Comparison of ENCODE assay signal across 17 mouse cellular contexts in the genomic region with DNA sequence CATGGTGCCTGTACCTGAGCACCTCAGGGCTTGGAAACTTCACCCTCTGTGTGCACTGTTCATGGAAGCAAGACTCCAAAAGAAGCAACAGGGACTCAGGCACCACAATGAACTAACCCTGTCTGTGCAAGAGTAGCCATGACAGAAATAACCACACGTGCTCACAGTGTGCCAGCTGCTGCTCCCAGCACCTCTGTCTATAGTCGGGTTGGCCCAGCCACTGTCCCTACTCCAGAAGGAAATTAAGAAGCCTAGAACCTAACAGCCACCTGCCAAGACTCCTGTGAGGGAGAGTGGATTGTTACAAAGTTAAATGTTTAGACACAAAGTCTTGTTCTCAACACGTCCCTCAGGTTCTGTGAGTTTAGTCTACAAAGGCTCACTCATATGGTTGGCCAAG.
"Had no signal": no experiment of that assay in that cellular context is flagged by ENCODE, and none has a peak within 500 bp of the region (broad histone marks: within the 10 kb centered on the region; RNA-seq: fewer than 3 reads in every experiment).

No protein-coding gene starts in this region.

- H3K27me3 ChIP-seq: heart, embryonic 12.5 days; hindbrain, embryonic 13.5 days; hindbrain, embryonic 15.5 days; limb, embryonic 13.5 days; limb, embryonic 15.5 days had no signal

- H3K9me3 ChIP-seq: heart, embryonic 10.5 days; heart, embryonic 12.5 days; hindbrain, embryonic 13.5 days; hindbrain, embryonic 15.5 days; limb, embryonic 13.5 days; limb, embryonic 15.5 days; liver, embryonic 12.5 days had no signal

- DNase-seq: gastrocnemius, postnatal 14 days; heart, adult 18-20 months; kidney, adult 18-20 months; kidney, adult 8-10 months; layer of hippocampus, adult 9-11 months; layer of hippocampus, postnatal 36 days; left cerebral cortex, postnatal 4 days had no signal

- H3K36me3 ChIP-seq: heart, embryonic 10.5 days; heart, embryonic 12.5 days; hindbrain, embryonic 13.5 days; hindbrain, embryonic 15.5 days; limb, embryonic 13.5 days; limb, embryonic 15.5 days; liver, embryonic 12.5 days had no signal

- H3K4me1 ChIP-seq: hindbrain, embryonic 13.5 days; hindbrain, embryonic 15.5 days; liver, embryonic 12.5 days had no signal

- H3K4me2 ChIP-seq: heart, embryonic 12.5 days; hindbrain, embryonic 13.5 days; hindbrain, embryonic 15.5 days; limb, embryonic 13.5 days; limb, embryonic 15.5 days; liver, embryonic 12.5 days had no signal

- H3K4me3 ChIP-seq: heart, embryonic 10.5 days; heart, embryonic 12.5 days; hindbrain, embryonic 13.5 days; hindbrain, embryonic 15.5 days; limb, embryonic 13.5 days; limb, embryonic 15.5 days; liver, embryonic 12.5 days had no signal

- H3K27ac ChIP-seq: heart, embryonic 10.5 days; hindbrain, embryonic 13.5 days; hindbrain, embryonic 15.5 days; hindbrain, postnatal 0 days; kidney, postnatal 0 days; limb, embryonic 13.5 days; limb, embryonic 15.5 days; liver, embryonic 12.5 days had no signal

- H3K9ac ChIP-seq: heart, embryonic 12.5 days; hindbrain, embryonic 15.5 days; limb, embryonic 13.5 days; limb, embryonic 15.5 days; liver, embryonic 12.5 days had no signal

- ATAC-seq: hindbrain, postnatal 0 days; intestine, embryonic 16.5 days; liver, embryonic 12.5 days had no signal
